Mouse (Mus musculus) erythroblast, embryonic 14.5 days (primary cell): ENCODE results near the gene Zfp52. TPM values are rescaled to one million over a fixed set of nuclear protein-coding genes. Genes with fewer than 3 reads are reported as not detected.
A peak's percentile ranks its signal among the peaks of the same experiment; 100 is the strongest.

Experiments used
- H3K27me3 ChIP-seq: 2 replicates; pipeline ENCODE4 v1.6.1; 2012; ENCODE audit warnings: inconsistent platforms; ENCODE audit not compliant: control insufficient read depth
- H3K36me3 ChIP-seq: 2 replicates; pipeline ENCODE4 v1.6.1; 2012; ENCODE audit warnings: mild to moderate bottlenecking, inconsistent platforms; ENCODE audit not compliant: control insufficient read depth
- H3K4me1 ChIP-seq: 2 replicates; pipeline ENCODE4 v1.6.1; 2012; ENCODE audit warnings: inconsistent platforms; ENCODE audit not compliant: control insufficient read depth
- H3K4me3 ChIP-seq: replicated peaks from 2 replicates; pipeline ENCODE3; 2012; ENCODE audit warnings: moderate library complexity, mild to moderate bottlenecking, inconsistent platforms
- H3K9me3 ChIP-seq: 2 replicates; pipeline ENCODE4 v1.6.1; 2012; ENCODE audit warnings: low read length, inconsistent platforms, mixed read lengths; ENCODE audit not compliant: control insufficient read depth
- GATA1 ChIP-seq: IDR thresholded peaks from 2 replicates; pipeline ENCODE4 v1.6.1; 2012; ENCODE audit warnings: low read length, inconsistent platforms, mixed read lengths
- TAL1 ChIP-seq: IDR thresholded peaks from 3 replicates; pipeline ENCODE4 v1.6.1; 2012; ENCODE audit warnings: low read length, inconsistent platforms, mixed read lengths
- polyA plus RNA-seq: library from polyadenylated mRNA; stranded (reverse); fragments of >175 nt; gene quantifications from 2 replicates; pipeline ENCODE4 v1.2.3, GENCODE M21; 2012

The Zfp52 gene
- polyA plus RNA-seq, 1 experiment: 0.01 TPM

- Histone ChIP-seq H3K4me1 (peaks cover 17% of the 10 kb centered on the region), H3K4me3 (peak overlapping the region; percentile 69), H3K27me3 (no peaks in the 10 kb centered on the region), H3K9me3 (no peaks in the 10 kb centered on the region), H3K36me3 (no peaks in the 10 kb centered on the region)
- TF ChIP-seq GATA1: no peak
- TF ChIP-seq TAL1: no peak
Observed at GRCm38 (mm10) chr17:21516201-21517129, 18.9 kb upstream of the Zfp52 start.

GRCm38 (mm10) chr17:21517130-21517671, 18.1 kb upstream of the Zfp52 start:
- TF ChIP-seq GATA1 (no peak), TAL1 (no peak)
- Histone ChIP-seq H3K4me3 (peak overlapping the region; percentile 69), H3K4me1 (peaks cover 17% of the 10 kb centered on the region), H3K9me3 (no peaks in the 10 kb centered on the region), H3K36me3 (no peaks in the 10 kb centered on the region), H3K27me3 (no peaks in the 10 kb centered on the region)

GRCm38 (mm10) chr17:21526270-21526669, 9.1 kb upstream of the Zfp52 start:
- Histone ChIP-seq H3K9me3 (no peaks in the 10 kb centered on the region), H3K27me3 (no peaks in the 10 kb centered on the region), H3K4me1 (no peaks in the 10 kb centered on the region), H3K36me3 (no peaks in the 10 kb centered on the region), H3K4me3 (no peak overlapping the region)
- TF ChIP-seq TAL1 (no peak), GATA1 (no peak)

DNA sequence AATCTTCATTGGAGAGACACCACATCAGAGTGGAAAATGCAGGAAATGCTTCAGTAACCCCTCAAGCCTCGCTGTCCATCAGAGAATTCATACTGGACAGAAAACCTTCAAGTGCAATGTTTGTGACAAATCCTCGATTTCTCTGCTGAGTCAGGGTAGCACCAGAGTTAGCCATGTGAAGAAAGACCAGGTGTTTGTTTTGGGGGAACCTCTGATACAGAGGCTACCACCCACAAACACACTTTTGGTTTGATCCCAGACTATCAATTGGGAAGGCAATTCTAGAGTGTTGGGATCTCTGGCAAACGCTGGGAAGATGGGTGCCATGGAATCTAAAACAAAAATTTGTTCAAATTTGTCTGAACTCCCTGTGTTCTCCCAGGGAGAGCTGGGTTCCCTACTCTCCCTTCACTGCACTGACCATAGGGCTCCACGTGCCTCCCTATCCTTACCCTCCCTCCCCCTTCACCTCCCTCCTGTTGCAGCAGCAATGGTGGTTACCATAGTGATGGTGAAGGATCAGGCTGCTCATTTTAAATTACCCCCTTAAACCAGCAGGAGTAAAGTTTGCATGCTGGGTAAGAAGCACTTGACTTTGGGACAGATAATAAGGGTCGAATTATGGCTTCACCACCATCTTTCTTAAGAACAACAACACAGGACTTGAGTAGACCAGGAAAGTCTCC, 4.6 kb upstream of the Zfp52 start:
- no peaks in the 10 kb centered on the region for H3K27me3 ChIP-seq
- H3K4me3 ChIP-seq: no peak overlapping the region
- no peaks in the 10 kb centered on the region for H3K36me3 ChIP-seq
- peaks cover 36% of the 10 kb centered on the region for H3K4me1 ChIP-seq
- no peaks in the 10 kb centered on the region for H3K9me3 ChIP-seq
- no peak for TF ChIP-seq TAL1
- TF ChIP-seq GATA1: no peak

DNA sequence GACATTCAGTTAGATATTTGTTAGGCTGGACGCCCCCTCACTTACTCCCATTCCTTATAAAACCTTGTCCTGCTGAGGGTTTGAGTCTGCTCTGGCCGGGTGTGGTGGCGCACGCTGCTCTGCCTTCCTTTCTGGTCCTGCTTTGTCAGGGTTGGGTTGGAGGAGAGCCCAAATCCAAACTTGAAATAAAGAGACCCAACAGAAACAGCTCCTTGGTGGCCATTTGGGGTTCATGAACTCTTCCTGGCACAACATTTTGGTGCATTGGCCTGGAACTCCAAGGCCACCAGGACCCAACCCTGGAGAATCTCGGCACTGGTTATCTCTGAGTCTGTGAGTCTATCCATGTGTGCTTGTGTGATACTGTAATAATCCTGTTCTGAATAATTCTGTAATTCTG, 3.7 kb upstream of the Zfp52 start:
- Histone ChIP-seq H3K9me3 (no peaks in the 10 kb centered on the region), H3K4me1 (peaks cover 37% of the 10 kb centered on the region), H3K27me3 (no peaks in the 10 kb centered on the region), H3K36me3 (no peaks in the 10 kb centered on the region), H3K4me3 (peak overlapping the region; percentile 68)
- TF ChIP-seq TAL1 (no peak), GATA1 (no peak)

GRCm38 (mm10) chr17:21532101-21532951, 3.0 kb upstream of the Zfp52 start:
- peaks cover 37% of the 10 kb centered on the region for H3K4me1 ChIP-seq
- no peaks in the 10 kb centered on the region for H3K36me3 ChIP-seq
- H3K4me3 ChIP-seq: peak overlapping the region; percentile 68
- TF ChIP-seq TAL1: no peak
- TF ChIP-seq GATA1: no peak
- H3K27me3 ChIP-seq: no peaks in the 10 kb centered on the region
- no peaks in the 10 kb centered on the region for H3K9me3 ChIP-seq

DNA sequence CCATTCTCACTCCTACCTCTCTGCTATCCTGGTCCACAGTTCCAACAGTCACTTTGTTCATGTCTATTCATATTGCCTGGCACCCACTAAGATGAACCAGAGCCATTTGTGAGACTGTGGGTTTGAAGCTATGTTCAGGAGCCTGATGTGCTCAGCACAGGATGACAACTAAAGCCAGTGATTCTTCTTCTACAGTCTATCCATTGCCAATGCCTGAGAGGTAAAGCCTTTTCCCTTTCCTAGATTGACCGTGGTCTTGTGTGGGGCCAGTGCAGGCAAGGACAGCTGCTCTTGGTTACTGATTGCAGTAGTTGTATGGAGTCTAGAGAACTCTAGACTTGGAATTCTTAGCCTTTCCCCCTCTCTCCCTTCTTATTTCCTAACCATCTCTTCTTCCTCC, 1.4 kb upstream of the Zfp52 start:
- Histone ChIP-seq H3K27me3 (no peaks in the 10 kb centered on the region), H3K9me3 (no peaks in the 10 kb centered on the region)

GRCm38 (mm10) chr17:21534460-21535095, 761 bp upstream of the Zfp52 start:
- Histone ChIP-seq H3K36me3 (no peaks in the 10 kb centered on the region), H3K27me3 (no peaks in the 10 kb centered on the region), H3K4me1 (peaks cover 37% of the 10 kb centered on the region), H3K4me3 (peak overlapping the region; percentile 2), H3K9me3 (no peaks in the 10 kb centered on the region)
- TF ChIP-seq TAL1 (no peak), GATA1 (no peak)

More for the DNA sequence above, 1.4 kb upstream of the Zfp52 start:
- peaks cover 37% of the 10 kb centered on the region for H3K4me1 ChIP-seq
- H3K36me3 ChIP-seq: no peaks in the 10 kb centered on the region
- no peak overlapping the region for H3K4me3 ChIP-seq
- TF ChIP-seq GATA1 (no peak), TAL1 (no peak)
